Mouse (Mus musculus) myocyte (in vitro differentiated cells): ENCODE data around the gene Me3.

Source experiments
- CEBPB ChIP-seq: IDR thresholded peaks from 2 replicates; pipeline ENCODE4 v1.6.1; 2011; ENCODE audit warnings: mild to moderate bottlenecking, moderate library complexity; ENCODE audit not compliant: poor library complexity, insufficient read depth, severe bottlenecking
- USF1 ChIP-seq: IDR thresholded peaks from one replicate; pipeline ENCODE4 v1.6.1; 2011; ENCODE audit warnings: low read depth, mild to moderate bottlenecking, control low read depth, moderate library complexity

- no peak for TF ChIP-seq CEBPB
- TF ChIP-seq USF1: no peak
These were observed 41.5 kb upstream of the Me3 start for GRCm38 (mm10) chr7:89590542-89591251.
